Mouse (Mus musculus) kidney, postnatal 25 days (tissue): ENCODE measurements around the gene Scnn1b.
A peak's percentile ranks its signal among the peaks of the same experiment; 100 is the strongest.

Experiments used
- DNase-seq, 2 experiments: peaks; one replicate each; pipeline ENCODE4 v3.0.0; 2021; ENCODE audit warnings: mixed read lengths in 2 of 2

Gene Scnn1b

DNA sequence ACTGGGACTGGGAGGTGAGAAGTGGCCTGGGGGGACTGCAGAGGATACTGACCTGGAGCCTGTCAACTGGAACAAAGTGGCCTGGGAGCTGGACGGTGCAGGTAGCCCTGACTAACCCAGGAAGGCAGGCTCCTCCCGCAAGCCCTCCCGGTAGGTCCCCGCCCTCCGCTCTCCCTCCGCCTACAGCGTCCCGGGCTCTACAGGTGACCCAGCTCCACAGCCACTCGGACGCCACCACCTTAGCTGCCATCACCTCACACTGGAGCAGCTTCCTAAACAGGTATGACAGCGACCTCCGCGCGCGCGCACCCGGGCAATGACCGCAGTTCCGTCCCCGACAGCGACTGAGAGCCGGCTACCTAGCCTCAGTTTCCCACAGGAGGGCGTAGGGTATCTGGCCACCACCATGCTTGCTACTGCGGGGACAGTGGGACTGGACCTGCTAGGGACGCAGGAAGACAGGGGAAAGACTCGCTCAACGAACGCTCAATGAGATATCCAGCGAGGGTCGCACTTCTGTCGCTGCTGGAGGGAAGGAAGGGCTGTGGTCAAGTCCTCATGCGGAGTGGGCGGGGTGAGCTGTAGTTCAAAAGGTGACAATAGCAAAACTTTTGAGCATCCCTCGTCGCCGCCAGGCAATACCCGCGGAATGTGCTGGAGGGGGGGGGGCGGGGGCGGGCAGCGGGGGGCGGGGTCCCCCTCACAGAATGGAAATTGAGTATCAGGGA is at the start of gene Scnn1b:
Gene Scnn1b (plus strand): TSS at position 181 of the 728 bp plus-strand sequence.
- peak; percentile 18 to 57 for DNase-seq

DNA sequence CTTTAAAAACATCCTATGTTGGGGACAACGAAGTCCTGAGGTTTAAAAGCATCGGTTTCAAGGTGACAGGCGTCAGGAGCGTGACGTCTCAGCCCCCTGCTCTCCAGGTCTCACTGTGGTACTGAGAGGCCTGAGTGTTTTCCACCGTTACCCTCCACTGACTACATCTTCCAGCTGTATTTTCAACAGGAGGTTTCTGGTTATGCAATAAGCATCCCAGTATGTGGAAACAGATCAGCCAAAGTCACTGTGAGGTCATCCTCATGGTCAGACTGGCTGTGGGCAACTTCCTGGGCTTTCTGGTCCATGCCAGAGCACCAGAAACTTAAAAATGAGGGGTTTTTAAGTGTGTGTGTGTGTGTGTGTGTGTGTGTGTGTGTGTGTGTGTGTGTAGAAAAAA is 43.2 kb upstream of the Scnn1b start:
- DNase-seq, result no peak

DNA sequence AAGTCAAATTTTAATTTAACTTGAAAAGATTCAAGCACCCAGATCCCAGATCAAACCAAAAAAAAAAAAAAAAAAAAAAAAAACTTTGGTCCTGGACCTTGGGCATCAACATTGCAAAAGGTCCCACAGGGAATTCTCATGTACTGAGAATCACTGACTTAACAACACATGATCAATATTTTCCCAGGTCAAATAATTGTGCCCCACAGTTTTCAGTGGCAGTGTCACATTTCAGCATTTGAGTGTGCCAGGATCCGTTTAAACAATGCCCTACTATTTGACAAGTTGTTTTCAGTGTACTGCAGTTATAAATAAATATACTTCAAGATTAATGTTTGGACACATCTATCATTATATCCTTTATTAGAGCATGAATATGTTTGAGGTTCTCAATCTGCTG is 36.4 kb upstream of the Scnn1b start:
- no peak for DNase-seq

DNA sequence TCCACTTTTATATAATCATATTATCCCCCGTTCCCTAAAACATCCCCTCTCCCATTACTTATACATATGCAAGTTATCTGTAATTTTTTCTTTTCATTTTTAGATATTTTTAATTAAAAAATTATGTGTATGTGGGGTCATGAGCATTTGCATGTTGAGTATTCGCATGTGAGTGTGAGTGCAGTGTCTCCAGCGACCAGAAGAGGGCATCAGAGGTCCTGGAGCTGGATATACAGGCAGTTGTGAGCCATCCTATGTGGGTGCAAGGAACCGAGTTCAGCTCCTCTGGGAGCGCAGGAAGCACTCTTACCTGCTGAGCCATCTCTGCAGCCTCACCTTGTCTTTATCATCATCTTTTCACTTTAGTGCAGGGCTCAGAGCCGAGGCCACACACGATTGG is 29.4 kb upstream of the Scnn1b start:
- DNase-seq, result no peak

DNA sequence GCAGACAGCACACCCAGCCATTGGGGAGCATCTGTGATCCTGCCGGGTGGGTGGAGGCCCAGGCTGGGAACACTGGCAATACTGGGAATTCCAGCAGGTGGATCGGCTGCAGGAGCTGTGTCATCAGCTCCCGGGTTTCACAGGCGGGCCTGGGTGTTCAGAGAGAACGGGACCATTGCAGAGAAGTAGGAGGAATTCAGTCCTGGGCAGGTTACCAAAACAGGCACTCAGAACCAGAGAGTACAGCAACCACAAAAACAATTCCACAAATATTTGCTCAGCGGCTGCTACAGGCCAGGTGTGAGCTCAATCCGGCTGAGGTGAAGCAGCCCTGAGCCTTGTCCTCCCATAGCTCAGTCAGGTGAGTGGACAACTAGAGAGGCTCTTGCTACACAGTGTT is 28.0 kb upstream of the Scnn1b start:
- no peak for DNase-seq

DNA sequence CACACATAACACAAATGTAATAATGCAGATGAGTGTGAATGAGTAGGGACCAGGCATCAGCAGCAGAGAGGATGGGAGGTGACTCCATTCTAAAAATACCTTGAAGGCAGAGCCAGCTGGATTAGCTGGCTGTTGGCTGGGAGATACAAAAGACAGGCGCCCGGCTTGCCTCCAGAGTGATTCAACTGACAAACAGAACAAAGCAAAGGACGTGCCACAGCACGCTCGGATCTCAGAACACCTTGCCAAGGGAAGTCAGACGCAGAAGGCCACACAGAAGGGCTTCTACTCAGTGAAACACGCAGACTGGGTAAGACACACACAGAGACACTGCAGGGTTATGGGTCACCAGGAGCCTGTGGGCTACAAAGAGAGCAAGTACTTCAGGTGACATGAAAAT is 24.0 kb upstream of the Scnn1b start:
- DNase-seq, result no peak

DNA sequence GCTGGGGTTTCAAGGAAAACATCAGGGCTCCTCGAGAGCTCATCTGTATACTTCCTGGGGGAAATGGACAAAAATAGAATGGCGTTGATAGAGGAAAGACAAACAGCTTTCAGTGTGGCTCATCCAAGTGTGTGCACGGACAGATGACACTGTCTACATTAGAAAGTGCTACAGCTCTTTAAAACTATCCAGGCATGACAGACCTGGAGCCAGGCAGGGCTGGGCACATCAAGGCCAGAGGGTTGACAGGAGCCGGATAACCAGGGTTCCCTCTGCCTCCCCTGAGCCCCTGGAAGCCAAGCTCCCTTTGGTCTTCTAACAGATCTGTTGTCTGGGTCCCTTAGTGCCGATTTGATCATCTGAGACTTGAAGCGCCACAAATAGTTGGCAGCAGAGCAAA is 22.6 kb upstream of the Scnn1b start:
- DNase-seq, result no peak

DNA sequence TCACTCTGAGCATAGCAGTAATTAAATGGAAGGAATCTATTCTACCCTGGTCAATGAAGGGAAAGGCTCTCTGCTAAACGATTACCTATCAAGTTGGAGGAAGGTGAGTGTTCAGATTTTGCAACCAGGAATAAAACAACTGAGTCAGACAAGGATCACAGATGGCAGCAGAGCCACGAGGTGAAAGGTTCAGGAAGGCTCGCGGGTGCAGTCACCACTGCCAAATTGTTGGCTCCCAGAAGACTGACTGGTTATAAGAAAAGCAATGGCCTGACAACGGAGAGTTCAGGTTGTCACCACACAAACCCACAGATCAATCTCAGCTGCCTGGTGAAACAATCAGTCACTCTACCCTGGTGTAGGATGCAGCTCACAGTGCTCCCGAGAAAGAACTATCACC is 18.9 kb upstream of the Scnn1b start:
- DNase-seq, result no peak

DNA sequence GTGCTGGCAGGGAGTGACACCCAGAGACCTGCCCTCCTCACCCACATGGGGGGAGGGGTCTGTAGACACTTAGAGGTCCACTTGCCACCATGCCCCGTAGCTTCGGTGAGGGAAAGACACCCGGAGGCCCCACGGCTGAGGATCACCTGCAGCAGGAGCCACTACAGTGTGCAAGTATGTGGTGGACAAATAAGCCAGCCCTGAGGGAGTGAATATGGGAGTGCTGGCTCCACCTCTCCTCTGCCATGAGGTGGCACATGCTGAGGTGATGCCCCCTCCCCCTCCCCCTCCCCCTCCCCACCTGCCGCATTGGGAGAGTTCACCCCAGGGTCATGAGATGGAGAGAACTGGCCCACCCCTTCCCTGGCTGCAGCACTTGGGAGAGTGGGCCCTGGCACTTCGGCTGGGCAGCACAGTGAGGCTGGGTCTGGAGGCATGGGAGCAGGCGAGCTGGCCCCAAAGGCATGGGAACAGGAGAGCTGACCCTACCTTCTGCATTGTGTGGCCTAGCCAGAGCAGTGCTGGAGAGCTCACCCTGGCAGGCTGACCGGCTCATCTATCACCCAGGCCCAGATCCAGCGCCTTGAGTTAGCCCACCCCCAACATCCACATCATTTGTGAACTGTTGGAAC is 16.2 kb upstream of the Scnn1b start:
- DNase-seq, result no peak

DNA sequence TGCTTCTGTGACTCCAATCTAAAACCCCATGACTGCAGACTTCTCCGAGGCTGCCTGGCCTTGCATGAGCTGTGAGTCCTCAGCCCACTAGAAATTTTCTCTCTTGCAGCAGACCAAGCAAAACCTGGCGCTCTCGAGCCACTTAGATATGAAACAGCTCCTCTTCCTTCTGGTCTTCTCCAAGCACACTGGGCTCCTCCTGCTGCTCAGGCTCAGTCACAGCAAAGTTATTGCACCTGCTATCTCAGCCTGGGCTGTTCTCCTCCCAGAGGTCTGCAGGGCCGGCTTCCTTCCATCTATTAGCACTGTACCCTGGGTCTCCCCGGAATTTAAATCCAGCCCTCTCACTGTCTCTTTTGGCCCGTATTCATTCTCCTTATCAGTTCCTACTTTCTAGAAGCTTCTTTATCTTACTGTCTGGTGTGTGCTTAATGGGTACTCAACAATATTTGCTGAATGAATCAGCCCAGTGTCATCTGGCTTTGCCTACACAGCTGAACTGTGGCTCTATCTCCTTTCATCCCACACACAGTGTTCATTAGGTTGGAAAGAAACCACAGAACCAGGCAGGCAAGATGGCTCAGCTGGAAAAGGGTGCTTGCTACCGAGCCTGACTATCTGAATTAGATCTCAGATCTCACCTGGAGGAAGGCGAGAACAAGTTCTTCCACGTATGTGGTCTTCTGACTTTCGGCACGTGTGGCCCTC is 7.5 kb upstream of the Scnn1b start:
- no peak for DNase-seq

DNA sequence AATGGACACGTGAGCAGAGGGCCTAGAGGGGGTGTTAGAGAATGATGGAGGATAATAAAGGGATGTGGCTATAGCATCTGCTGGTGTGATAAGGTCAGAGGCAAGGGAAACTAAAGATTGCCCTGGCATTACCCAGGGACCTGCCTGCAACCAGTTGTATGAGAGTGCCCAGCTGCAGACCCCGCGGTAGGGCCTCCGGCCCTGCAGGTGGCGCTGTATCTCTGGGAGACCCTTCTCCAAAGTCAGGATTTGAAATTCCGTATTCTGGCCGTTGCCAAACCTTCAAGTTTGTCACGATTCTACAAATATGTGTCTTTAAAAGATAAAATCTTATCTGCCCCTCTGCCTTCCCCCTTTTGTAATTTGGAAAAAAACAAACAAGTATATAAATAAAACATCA is 5.9 kb upstream of the Scnn1b start:
- DNase-seq, result no peak

DNA sequence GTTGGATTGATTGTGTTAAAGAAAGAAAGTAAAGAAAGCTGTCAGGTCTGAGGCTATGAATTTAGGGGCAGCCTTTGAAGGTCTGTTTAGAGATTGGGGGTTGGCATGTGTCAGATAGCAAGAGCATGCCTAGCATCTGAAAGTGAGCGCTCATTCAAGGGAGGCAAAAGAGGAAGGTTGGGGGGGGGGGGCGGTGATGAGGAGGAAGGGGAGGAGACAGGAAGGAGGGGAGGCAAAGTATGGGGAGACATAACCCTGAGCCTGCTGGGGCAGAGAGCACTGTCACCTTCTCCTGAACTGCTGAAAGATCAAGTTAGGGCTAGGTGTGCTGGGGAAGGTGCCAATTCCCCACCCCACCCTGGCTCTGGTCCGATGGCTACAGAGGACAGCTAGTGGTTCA is 6.8 kb downstream of the Scnn1b start:
- no peak for DNase-seq

DNA sequence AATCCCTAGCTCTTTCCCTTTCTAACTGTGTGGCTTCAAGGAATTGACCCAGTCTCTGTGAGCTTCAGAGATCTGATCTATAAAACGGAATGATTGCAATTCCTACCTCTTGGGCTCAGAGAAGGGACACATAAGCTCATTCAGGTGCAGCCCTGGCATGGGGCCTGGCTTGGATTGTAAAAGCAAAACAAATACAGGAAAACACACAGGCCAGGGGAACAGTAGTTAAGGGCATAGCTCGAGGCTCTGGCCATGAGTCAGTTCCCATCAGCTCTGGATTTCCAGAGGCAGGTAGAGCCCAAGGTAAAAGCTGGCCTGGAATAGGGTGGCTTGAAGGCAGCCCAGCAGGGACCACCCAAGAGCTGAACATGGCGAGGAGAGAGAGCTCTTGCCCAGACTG is 9.2 kb downstream of the Scnn1b start:
- DNase-seq, result peak in 1 of 2 experiments; percentile 24

DNA sequence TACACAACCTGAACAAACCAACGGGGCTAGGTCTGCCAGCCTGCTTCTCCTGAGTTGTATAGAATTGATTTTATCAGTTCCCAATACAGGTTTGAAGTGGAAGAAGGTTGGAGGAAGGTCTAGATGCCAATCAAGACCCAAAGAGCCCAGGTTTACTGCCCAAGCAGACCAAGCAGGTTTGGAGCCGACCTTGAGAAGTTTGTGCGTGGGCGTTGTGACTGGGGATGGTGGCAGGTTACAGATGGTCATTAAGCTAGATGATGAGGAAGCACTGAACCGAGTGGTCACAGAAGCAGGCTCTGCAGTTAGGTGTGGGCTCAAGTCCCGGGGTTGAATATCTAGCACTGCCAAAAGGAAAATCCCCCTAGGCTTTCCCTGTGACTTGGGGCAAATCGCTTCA is 9.9 kb downstream of the Scnn1b start:
- peak in 1 of 2 experiments; percentile 3 for DNase-seq

DNA sequence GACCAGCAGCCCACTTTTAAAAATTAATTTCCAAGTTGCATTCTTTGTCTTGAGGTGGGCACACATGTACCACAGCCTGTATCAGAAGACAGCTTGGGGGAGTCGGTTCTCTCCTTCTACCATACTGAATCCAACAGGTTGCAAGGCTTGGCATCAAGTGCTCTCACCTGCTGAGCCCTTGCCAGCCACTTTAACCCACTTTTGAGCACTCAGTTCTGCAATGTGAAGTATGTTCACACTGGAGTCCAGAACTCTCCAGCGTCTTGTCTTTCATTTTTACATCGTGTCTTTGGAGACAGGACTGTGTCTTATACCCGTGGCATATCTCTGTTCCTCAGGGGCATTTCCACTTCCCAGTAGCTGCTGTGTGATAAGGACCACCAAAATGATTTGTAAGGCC is 15.4 kb downstream of the Scnn1b start:
- no peak for DNase-seq

DNA sequence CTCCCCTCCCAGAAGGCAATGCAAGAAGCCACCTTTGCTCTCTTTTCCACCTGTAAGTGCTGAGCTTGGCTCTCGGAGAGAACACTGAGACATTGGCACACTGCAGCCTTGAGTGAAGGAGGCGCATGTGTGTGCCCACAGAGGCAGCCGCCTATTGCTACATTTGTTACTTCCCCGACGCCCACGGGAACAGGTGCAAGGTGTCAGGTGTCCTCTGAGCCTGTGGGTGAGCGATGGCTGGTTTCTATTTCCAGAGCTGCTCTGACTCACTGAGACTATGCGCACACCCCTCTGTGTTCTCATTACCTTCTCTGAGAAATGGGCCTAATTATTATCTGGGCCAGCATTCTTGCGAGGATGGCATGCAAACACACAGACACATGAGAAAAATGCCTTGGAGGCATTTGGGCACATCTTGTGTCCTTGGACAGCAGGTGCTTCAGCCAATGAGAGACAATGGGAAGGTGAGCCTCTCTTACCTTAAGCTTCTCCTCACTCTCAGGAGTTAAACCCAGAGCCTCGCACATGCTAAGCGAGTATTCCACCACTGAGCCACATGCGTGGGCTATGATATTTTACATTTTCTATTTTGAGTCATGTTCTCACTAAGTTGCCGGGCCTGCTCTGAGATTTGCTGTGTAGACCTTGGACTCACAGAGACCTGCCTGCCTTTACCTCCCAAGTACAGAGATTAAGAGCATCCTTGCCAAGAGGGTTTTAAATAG is 26.0 kb downstream of the Scnn1b start:
- DNase-seq, result no peak

DNA sequence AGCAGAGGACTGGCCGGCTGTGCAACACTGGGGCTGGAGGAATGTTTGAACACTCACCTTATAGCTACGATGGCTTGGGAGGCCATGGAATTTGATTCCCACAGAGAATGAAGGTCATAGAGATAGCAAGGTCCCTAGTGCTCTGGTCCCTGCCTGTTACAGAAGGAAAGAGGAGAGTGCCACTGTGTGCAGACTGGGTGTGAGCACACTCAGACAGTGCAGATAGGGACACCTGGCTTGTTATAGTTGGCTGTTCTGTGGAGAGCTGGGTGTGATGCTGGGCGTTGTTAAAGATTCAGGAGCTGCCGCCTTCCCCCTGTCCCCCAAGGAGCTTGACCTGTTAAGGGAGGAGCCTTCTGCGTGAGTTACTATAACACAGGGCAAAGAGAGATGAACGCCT is 31.9 kb downstream of the Scnn1b start:
- DNase-seq, result no peak

DNA sequence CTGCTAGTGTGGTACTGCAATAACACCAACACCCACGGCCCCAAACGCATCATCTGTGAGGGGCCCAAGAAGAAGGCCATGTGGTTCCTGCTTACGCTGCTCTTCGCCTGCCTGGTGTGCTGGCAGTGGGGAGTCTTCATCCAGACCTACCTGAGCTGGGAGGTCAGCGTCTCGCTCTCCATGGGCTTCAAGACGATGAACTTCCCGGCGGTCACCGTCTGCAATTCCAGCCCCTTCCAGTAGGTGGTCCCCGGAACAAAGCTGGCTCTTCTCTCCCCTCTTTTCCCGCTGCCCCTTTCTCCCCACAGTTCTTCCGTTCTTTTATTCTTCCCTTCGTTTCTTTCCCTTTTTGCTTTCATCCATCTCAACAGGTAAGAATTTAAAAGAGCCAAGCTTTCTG is 34.5 kb downstream of the Scnn1b start:
- DNase-seq, result peak in 1 of 2 experiments; percentile 61

DNA sequence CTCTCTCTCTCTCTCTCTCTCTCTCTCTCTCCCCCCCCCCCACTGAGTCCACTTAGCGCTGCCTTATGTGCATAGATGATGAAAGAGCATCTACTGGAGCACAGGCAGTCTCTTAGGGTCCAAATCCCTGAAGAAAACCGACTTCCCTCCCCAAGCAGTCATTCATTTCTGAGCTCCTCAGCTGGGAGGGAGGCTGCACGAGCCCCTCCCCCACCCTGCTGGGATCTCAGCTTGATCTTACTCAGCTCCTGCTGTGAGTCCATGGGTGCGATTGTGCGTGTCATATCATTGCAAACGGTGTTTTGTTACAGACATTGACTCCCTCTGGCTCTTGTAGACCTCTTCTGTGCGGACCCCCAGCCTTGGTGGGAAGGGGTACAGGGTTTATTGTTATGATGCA is 35.1 kb downstream of the Scnn1b start:
- DNase-seq, result no peak

DNA sequence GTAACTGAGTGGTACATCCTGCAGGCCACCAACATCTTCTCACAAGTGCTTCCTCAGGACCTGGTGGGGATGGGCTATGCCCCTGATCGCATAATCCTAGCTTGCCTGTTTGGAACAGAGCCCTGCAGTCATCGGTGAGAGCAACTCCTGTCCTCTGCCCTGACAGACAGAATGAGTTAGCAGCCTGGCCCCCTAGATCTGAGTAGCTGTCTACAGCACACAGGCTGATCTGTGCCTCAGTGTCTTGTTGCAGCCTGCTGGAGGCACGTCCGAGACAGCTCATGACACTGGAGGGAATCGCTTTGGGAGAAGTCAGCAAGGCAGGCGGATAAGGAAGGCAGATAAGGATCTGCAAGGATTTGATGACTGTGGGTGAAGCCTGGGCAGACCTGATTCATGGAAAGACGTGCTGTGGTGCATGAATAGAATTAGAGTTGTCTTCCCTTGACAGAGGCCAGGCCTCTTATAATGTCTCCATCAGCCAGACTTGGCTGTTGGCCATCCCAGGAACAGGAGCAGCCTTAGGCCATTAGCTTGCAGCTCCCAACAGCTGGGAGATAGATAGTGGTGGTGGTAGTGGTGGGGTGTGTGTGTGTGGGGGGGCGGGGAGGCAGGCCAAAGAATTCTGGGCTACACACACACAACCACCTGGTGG is 38.0 kb downstream of the Scnn1b start:
- no peak for DNase-seq

DNA sequence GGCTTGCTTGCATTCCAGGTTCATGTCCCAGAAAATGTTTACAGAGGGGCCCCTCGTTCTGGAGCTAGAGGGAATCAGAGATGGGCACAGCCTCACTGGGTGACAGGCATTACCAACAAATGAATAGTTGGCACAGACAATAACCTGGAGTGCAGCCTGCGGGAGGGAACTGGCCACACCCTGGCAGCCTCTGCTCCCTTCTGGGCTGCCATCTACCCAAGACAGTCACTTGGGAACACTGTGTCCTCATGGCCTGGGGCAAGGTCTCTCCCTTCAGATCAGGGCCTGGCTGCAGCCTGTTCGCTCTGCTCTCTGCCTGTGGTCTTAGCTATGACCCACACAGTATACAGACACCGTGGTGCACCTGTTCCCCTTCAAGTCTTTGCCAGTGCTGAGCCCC is 42.0 kb downstream of the Scnn1b start:
- peak in 1 of 2 experiments; percentile 55 for DNase-seq

DNA sequence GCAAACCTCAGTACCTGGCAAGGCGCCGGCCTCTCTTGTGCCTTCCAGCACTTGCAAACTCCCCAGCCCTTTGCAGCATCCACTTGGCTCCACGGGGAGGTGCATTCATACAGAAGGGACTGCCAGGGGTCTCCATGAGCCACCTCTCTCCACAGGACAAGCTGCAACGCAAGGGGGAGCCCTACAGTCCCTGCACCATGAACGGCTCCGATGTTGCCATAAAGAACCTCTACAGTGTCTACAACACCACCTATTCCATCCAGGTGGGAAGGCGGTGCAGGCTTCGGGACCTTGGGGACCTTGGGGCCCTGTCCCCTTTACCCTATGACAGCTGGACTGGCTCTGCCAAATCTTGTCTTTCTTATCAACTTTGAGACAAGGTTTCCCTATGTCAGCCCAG is 47.4 kb downstream of the Scnn1b start:
- DNase-seq, result no peak

DNA sequence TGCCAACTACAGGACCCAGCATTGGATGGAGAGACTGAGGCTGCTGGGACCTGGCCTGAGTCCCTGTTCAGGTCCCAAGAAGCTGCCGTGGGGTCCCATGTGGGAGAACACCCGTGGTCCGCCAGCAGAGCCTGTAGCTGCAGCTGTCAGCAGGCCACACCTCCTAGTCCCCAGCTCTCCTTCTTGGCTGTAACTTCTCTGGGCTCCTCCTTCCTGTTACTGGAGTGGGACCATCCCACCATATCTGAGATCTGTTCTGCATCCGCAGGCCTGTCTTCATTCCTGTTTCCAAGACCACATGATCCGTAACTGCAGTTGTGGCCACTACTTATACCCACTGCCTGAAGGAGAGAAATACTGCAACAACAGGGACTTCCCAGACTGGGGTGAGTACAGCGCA is 49.1 kb downstream of the Scnn1b start:
- no peak for DNase-seq
